Mouse (Mus musculus): ENCODE measurements around the gene Acoxl.

DNA sequence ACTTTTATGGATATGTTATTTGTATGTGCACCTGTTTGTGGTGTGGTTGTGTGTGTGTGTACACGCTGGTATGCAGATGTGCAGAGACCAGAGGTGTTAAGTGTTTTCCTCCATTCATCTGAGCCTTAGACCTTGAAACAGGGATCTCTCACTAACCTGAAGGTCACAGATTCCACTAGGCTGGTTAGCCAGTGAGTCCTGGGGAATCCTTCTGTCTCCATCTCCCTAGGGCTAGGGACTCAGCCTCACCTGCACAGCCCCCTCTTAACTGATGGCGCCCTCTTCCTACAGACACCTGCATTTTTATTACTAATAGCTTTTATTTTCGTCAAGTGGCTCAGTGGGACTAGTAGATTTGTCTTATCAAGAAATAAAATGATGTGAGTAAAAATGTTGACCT lies 301.5 kb downstream of the Acoxl start:
- TF ChIP-seq CTCF (IDR thresholded peaks at IDR 0.05; ENCODE audit: extremely low read depth, insufficient read depth, low read length) (no peak), POLR2A (IDR thresholded peaks at IDR 0.05; ENCODE audit: extremely low read depth, insufficient read depth, low read length) (no peak)

Data from cortical plate, adult 2 months (tissue).